Mouse (Mus musculus): ENCODE results near the gene Ess2. TPM values are rescaled to one million over a fixed set of nuclear protein-coding genes. Genes with fewer than 3 reads are reported as not detected.

The Ess2 gene
- polyA plus RNA-seq, 1 experiment from 2014 or later, result 29.5 TPM

DNA sequence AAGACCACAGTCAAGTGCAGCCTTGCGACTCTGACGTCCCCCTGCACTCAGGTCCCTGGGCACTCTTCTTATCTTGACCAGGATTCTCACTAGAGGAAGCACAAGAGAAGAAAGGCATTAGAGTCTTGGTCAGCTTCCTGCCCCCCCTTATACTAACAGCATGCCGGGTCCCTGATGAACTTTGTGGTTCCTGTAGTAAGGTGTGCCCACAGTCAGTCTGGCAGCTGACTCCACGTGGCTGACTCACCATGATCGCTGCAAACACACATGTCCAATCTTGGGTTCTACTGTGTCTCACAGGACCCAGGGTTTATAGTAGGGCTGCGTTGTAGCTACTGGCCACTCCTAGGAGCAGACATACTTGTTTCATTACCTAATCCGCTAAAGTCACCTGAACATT is 27.0 kb upstream of the Ess2 start:
- H3K36me3 ChIP-seq (ENCODE audit: control insufficient read depth, insufficient read depth, low read length), result no peaks in the 10 kb centered on the region
- H3K27me3 ChIP-seq (replicated peaks; ENCODE audit: control insufficient read depth, insufficient read depth, low read length), result no peaks in the 10 kb centered on the region
- H3K27ac ChIP-seq (ENCODE audit: low read length), result no peak overlapping the region
- no peaks in the 10 kb centered on the region for H3K9me3 ChIP-seq (ENCODE audit: control insufficient read depth, low read length)
- H3K9ac ChIP-seq (ENCODE audit: low read depth, low read length), result no peak overlapping the region
- no peak overlapping the region for H3K4me2 ChIP-seq (ENCODE audit: low read depth, low read length)
- ATAC-seq, result no peak
- WGBS, result 57% methylated on average over 7 of the region's 7 CpGs
- H3K4me3 ChIP-seq (ENCODE audit: low read length), result no peak overlapping the region
- peaks cover 4% of the 10 kb centered on the region; the same call in 1 of the 2 replicates for H3K4me1 ChIP-seq (ENCODE audit: control insufficient read depth, insufficient read depth, low read length)

DNA sequence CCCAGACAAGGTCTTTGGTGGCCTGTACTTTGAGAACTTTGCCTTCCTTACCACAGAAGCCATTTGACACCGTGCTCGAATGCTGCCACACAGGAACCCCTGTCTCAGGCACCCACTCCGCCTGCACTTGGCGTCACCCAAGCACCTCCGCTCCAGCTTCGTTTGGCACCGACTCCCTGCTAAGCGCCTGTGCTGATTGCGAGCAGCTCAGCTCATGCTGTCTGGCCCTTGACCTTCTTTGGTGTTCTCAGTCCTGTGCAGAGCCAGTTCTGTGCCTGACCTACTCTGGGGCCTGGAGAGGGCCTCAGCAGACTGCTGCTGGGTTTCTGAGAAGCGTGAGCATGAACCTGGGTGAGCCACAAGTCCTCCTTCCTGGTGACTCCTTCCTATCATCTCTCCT is 25.6 kb upstream of the Ess2 start:
- Histone ChIP-seq H3K36me3 (ENCODE audit: control insufficient read depth, insufficient read depth, low read length) (no peaks in the 10 kb centered on the region), H3K9ac (ENCODE audit: low read depth, low read length) (no peak overlapping the region), H3K9me3 (ENCODE audit: control insufficient read depth, low read length) (no peaks in the 10 kb centered on the region), H3K4me3 (ENCODE audit: low read length) (no peak overlapping the region), H3K27me3 (replicated peaks; ENCODE audit: control insufficient read depth, insufficient read depth, low read length) (no peaks in the 10 kb centered on the region), H3K27ac (ENCODE audit: low read length) (no peak overlapping the region), H3K4me2 (ENCODE audit: low read depth, low read length) (no peak overlapping the region), H3K4me1 (ENCODE audit: control insufficient read depth, insufficient read depth, low read length) (peaks cover 4% of the 10 kb centered on the region; the same call in 1 of the 2 replicates)
- no peak for ATAC-seq
- 84% methylated on average over 10 of the region's 10 CpGs for WGBS

DNA sequence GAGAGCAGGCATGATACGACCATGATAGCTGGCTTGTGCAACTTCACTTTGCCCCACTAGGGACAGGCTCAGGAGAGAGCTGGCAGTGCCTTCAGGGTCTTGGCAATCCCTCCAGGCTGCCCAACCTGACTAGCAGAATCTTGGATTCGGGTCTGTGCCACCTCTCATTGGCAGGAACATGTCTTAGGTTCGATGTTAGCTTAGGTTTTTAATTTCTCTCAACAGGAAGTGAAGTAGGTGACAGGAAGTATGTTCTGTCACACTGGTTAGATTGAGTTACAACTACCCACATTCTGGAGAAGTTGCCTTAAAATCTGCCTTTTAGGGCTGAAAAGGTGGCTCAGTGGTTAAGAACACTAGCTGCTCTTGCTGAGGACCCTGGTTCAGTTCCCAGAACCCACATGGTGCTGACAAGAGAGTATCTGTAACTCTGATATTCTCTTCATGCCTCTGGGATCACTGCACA is 23.3 kb upstream of the Ess2 start:
- H3K9ac ChIP-seq (ENCODE audit: low read depth, low read length), result no peak overlapping the region
- H3K36me3 ChIP-seq (ENCODE audit: control insufficient read depth, insufficient read depth, low read length), result no peaks in the 10 kb centered on the region
- peaks cover 4% of the 10 kb centered on the region; the same call in 1 of the 2 replicates for H3K4me1 ChIP-seq (ENCODE audit: control insufficient read depth, insufficient read depth, low read length)
- H3K27me3 ChIP-seq (replicated peaks; ENCODE audit: control insufficient read depth, insufficient read depth, low read length), result no peaks in the 10 kb centered on the region
- no peak overlapping the region for H3K4me2 ChIP-seq (ENCODE audit: low read depth, low read length)
- 72% methylated on average over 3 of the region's 3 CpGs for WGBS
- ATAC-seq, result no peak
- H3K9me3 ChIP-seq (ENCODE audit: control insufficient read depth, low read length), result no peaks in the 10 kb centered on the region
- no peak overlapping the region for H3K27ac ChIP-seq (ENCODE audit: low read length)
- H3K4me3 ChIP-seq (ENCODE audit: low read length), result no peak overlapping the region

DNA sequence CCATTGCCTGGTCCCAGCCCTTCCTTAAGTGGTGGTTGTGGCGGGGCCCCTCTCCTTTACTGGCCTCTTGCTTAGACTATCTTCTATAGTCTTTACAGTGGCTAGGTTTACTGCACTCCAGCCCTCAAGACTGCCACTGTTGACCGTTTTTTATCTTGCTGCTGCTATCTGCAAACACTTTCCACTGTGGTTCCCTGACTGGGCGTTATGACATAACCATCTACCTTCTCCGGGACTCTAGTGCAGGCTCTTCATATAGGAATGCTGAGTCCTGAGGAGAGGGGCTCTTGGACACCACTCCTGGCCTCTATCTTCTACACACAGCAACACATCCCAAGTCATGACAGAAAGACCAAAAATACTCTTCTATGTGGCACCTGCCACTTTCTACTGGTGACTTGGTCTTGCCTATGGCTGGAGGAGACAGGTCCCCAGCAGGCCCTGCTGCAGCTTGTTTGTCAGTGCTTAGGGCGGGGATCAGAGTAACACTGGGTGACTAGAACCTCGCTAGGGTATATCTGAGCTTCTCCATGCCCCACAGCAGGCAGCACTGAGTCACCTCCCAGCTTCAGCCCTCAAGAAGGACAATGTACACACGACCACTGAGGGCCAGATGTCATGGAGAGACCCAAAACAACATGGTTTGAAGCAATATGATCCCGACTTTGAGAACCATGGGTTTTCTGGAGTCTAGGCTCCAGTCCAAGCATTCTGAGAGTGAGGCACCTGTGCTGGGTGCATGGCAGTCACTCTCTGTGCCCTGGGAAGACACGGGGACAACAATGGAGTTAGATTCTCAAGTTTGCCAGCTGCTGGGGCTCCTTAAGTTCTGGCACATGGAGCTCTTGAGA is 22.7 kb upstream of the Ess2 start:
- Histone ChIP-seq H3K27ac (ENCODE audit: low read length) (no peak overlapping the region), H3K4me1 (ENCODE audit: control insufficient read depth, insufficient read depth, low read length) (no peaks in the 10 kb centered on the region; the same call in 1 of the 2 replicates), H3K4me2 (ENCODE audit: low read depth, low read length) (no peak overlapping the region), H3K9me3 (ENCODE audit: control insufficient read depth, low read length) (no peaks in the 10 kb centered on the region), H3K9ac (ENCODE audit: low read depth, low read length) (no peak overlapping the region), H3K27me3 (replicated peaks; ENCODE audit: control insufficient read depth, insufficient read depth, low read length) (no peaks in the 10 kb centered on the region), H3K4me3 (ENCODE audit: low read length) (no peak overlapping the region), H3K36me3 (ENCODE audit: control insufficient read depth, insufficient read depth, low read length) (no peaks in the 10 kb centered on the region)
- WGBS, result 64% methylated on average over 9 of the region's 9 CpGs
- ATAC-seq, result no peak

DNA sequence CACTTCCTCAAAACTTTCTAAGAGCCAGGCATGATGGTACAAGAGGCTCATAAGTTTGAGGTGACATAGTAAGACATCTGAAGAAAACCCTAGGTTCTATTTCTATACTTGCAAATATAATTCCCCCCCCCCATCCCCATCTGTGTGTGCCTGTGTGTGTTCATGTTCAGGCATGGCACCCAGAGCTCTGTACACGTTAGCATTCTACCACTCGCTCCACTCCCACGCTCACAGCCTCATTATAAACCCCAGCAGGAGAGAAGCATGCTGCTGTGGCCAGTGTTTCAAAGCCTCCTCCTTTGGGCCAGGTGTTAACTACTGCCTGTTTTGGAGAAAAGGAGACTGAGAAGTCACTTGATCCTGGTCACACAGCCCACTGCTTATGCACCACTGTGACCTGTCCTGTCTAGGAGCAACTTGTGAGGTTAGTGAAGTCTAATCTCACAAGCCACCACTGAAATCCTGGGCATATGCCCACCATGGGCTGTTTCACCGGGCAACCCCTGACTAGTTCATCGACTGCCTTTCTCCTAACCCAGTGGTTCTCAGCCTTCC is 20.8 kb upstream of the Ess2 start:
- 83% methylated on average over 5 of the region's 5 CpGs for WGBS
- Histone ChIP-seq H3K4me1 (ENCODE audit: control insufficient read depth, insufficient read depth, low read length) (peaks cover 1% of the 10 kb centered on the region; the same call in 1 of the 2 replicates), H3K36me3 (ENCODE audit: control insufficient read depth, insufficient read depth, low read length) (no peaks in the 10 kb centered on the region), H3K9ac (ENCODE audit: low read depth, low read length) (no peak overlapping the region), H3K27me3 (replicated peaks; ENCODE audit: control insufficient read depth, insufficient read depth, low read length) (no peaks in the 10 kb centered on the region), H3K9me3 (ENCODE audit: control insufficient read depth, low read length) (no peaks in the 10 kb centered on the region), H3K4me2 (ENCODE audit: low read depth, low read length) (no peak overlapping the region), H3K4me3 (ENCODE audit: low read length) (no peak overlapping the region), H3K27ac (ENCODE audit: low read length) (no peak overlapping the region)
- no peak for ATAC-seq

DNA sequence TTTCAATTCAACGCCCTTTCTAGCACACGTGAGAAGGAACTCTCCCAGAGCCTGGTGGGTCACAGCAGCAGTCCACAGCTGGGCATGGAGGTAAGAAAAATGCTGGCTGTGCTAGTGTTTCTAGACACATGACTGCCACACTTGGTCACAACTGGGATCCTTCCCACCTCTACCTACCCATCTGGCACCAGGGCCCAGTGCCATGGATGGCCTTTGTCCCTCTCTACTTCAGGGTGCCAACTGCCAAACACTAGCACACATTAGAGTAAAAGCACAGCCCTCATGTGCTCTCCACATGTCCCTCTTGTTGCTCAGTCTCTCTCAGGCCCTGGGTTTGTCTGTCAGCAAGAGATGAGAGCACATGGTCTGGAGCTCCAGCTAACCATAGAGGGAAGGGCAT is 18.5 kb upstream of the Ess2 start:
- 63% methylated on average over 2 of the region's 2 CpGs for WGBS
- H3K27ac ChIP-seq (ENCODE audit: low read length), result no peak overlapping the region
- no peak overlapping the region for H3K4me3 ChIP-seq (ENCODE audit: low read length)
- no peak for ATAC-seq
- no peaks in the 10 kb centered on the region for H3K9me3 ChIP-seq (ENCODE audit: control insufficient read depth, low read length)
- H3K36me3 ChIP-seq (ENCODE audit: control insufficient read depth, insufficient read depth, low read length), result no peaks in the 10 kb centered on the region
- H3K27me3 ChIP-seq (replicated peaks; ENCODE audit: control insufficient read depth, insufficient read depth, low read length), result no peaks in the 10 kb centered on the region
- no peak overlapping the region for H3K9ac ChIP-seq (ENCODE audit: low read depth, low read length)
- peaks cover 9% of the 10 kb centered on the region; the same call in 1 of the 2 replicates for H3K4me1 ChIP-seq (ENCODE audit: control insufficient read depth, insufficient read depth, low read length)
- H3K4me2 ChIP-seq (ENCODE audit: low read depth, low read length), result no peak overlapping the region

DNA sequence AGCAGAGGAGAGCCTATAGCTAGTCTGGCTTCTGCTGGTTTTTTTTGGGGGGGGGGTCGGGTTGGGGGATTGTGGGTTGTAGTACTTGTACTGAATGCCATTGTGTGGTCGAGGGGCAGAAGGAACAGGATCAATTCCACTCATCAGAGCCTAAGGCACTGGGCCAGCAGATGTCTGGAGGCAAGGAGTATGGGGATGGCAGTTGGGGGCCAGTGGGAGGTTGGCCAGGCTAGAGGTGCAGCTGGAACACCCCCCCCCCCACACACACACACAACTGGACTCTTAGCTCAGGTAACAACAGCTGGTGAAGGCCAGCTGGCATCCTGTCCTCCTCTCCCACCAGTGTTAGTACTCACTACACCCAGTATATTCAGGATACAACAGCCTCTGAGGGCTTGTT is 18.1 kb upstream of the Ess2 start:
- 11% methylated on average over 2 of the region's 2 CpGs for WGBS
- Histone ChIP-seq H3K9ac (ENCODE audit: low read depth, low read length) (peak overlapping the region; percentile 91), H3K36me3 (ENCODE audit: control insufficient read depth, insufficient read depth, low read length) (no peaks in the 10 kb centered on the region), H3K27ac (ENCODE audit: low read length) (peak overlapping the region; percentile 99), H3K4me3 (ENCODE audit: low read length) (no peak overlapping the region), H3K27me3 (replicated peaks; ENCODE audit: control insufficient read depth, insufficient read depth, low read length) (no peaks in the 10 kb centered on the region), H3K9me3 (ENCODE audit: control insufficient read depth, low read length) (no peaks in the 10 kb centered on the region), H3K4me2 (ENCODE audit: low read depth, low read length) (peak overlapping the region; percentile 95; the same call in 1 of the 2 replicates), H3K4me1 (ENCODE audit: control insufficient read depth, insufficient read depth, low read length) (peaks cover 9% of the 10 kb centered on the region; the same call in 1 of the 2 replicates)
- ATAC-seq, result no peak

DNA sequence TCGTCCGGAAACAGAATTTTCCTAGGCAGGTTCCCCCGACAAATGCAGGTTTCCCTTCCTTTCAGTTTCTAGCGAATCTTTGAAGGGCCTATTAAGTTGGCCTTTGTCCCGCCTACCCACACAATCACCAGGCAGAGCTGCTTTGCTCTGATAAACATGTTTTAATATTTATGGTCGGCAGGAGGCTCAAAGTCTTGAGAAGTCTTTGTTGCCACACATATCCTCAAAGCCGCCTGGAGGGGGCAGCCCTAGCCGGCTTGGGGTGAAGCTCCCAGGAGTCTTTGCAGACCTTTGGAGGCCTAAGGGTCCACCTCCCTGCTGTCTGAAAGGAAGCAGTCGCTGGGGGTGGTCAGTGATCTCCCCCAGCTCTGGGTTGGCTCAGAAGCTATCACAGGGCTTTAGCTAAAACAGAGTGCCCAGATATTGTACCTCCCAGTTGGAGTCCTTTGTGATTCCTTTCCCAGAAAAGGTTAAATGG is 17.5 kb upstream of the Ess2 start:
- H3K9ac ChIP-seq (ENCODE audit: low read depth, low read length), result peak overlapping the region; percentile 91
- H3K4me2 ChIP-seq (ENCODE audit: low read depth, low read length), result peak overlapping the region; percentile 95
- H3K4me3 ChIP-seq (ENCODE audit: low read length), result peak overlapping the region; percentile 90
- H3K27ac ChIP-seq (ENCODE audit: low read length), result peak overlapping the region; percentile 99
- no peaks in the 10 kb centered on the region for H3K27me3 ChIP-seq (replicated peaks; ENCODE audit: control insufficient read depth, insufficient read depth, low read length)
- H3K36me3 ChIP-seq (ENCODE audit: control insufficient read depth, insufficient read depth, low read length), result no peaks in the 10 kb centered on the region
- H3K4me1 ChIP-seq (ENCODE audit: control insufficient read depth, insufficient read depth, low read length), result peaks cover 9% of the 10 kb centered on the region; the same call in 1 of the 2 replicates
- peak; percentile 81 for ATAC-seq
- WGBS, result under 1% methylated on average over 9 of the region's 9 CpGs
- no peaks in the 10 kb centered on the region for H3K9me3 ChIP-seq (ENCODE audit: control insufficient read depth, low read length)

DNA sequence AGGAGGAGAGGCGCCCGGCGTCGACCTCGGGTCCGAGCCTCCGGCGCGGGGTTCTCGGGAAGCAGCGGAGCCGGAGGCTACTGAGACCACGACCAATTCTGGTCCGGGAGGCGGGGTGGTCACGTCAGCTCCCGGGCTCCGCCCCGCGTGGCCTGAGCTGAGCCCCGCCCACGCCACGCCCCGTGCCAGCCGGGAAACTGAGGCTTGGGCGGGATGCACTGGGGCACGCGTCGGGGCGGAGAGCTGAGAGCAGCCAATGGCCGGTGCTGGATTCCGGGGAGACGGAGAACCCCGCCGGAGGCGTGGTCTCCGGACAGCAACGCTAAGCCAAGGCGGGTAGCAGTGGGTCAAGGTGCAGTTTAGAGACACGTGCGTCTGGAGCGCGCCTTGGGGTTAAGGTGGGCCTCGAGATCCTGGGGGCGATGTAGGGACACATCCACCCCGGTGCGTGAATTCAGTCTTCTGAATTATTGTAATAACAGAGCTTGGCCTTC is 17.0 kb upstream of the Ess2 start, which contains the start of gene Slc25a1:
Slc25a1 (minus strand) TSS at position 133 of the 494 bp plus-strand sequence.
- under 1% methylated on average over 44 of the region's 47 CpGs for WGBS
- peak within 1 kb of the TSS; percentile 90 for H3K4me3 ChIP-seq (ENCODE audit: low read length)
- H3K9me3 ChIP-seq (ENCODE audit: control insufficient read depth, low read length), result no peaks in the 10 kb centered on the region
- H3K4me1 ChIP-seq (ENCODE audit: control insufficient read depth, insufficient read depth, low read length), result peaks cover 9% of the 10 kb centered on the region; the same call in 1 of the 2 replicates
- peak within 1 kb of the TSS; percentile 91 for H3K9ac ChIP-seq (ENCODE audit: low read depth, low read length)
- H3K36me3 ChIP-seq (ENCODE audit: control insufficient read depth, insufficient read depth, low read length), result no peaks in the 10 kb centered on the region
- H3K4me2 ChIP-seq (ENCODE audit: low read depth, low read length), result peak within 1 kb of the TSS; percentile 95
- H3K27me3 ChIP-seq (replicated peaks; ENCODE audit: control insufficient read depth, insufficient read depth, low read length), result no peaks in the 10 kb centered on the region
- ATAC-seq, result peak; percentile 88
- H3K27ac ChIP-seq (ENCODE audit: low read length), result peak within 1 kb of the TSS; percentile 99

Measured in intestine, embryonic 16.5 days (tissue).